Mouse (Mus musculus): ENCODE data around the gene Ppm1a. TPM values are rescaled to one million over a fixed set of nuclear protein-coding genes. Genes with fewer than 3 reads are reported as not detected.

Gene Ppm1a
- total RNA-seq, 1 experiment, result 121 TPM

DNA sequence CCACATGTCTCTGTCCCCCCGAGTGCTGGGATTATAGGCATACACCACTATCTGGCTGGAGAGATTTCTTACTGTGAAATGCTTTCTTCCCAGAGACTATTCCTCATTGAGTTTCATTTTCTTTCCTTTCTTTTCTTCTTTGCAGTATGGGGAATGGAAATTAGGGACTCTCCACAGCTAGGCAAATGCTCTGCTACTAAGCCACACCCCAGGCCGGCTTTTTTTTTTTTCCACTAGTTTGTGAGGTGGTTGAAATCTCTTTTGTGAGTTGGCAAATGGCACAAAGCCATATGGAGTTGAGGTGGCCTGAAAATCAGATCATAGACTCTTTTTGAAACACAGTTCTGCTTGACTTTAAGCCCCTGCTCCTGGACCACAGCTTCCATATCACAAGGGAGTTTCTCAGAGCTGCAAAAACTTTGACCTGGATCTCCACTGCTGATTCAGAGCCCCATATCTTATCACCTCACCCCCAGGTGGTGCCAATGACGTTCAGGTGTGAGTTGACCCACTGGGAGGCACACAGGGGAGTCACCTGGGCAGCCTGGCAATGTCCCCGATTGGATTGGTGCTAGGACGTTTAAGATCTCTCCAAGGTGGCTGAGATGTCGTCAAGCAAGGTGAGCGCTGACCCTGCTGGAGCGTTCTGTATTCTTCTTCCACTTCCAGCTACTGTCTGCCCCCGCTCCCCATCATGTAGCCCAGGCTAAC is 71.7 kb downstream of the Ppm1a start:
- in situ Hi-C loops (cut with MboI; ENCODE audit: low sequenced_read_pairs in 2 of 2, unreplicated experiment in 2 of 2), result loop anchor here in 1 of 2 experiments (25.0 kb wide), 1 partner anchor 133 kb away; no protein-coding TSS in a partner anchor
- Histone ChIP-seq H3K9me3 (ENCODE audit: control insufficient read depth, insufficient read depth, low read depth, low read length) (no peaks in the 10 kb centered on the region), H3K27ac (ENCODE audit: insufficient read depth, low read depth, low read length, poor library complexity, severe bottlenecking) (no peak overlapping the region), H3K36me3 (ENCODE audit: control insufficient read depth, insufficient read depth, low read length, poor library complexity, severe bottlenecking) (no peaks in the 10 kb centered on the region), H3K4me3 (ENCODE audit: insufficient read depth in 1 of 2, low read depth in 1 of 2, low read length in 2 of 2, poor library complexity in 1 of 2, severe bottlenecking in 1 of 2) (no peak overlapping the region), H3K9ac (ENCODE audit: insufficient read depth, low read depth, low read length, poor library complexity, severe bottlenecking) (no peak overlapping the region), H3K4me1 (ENCODE audit: control insufficient read depth in 2 of 2, insufficient read depth in 2 of 2, low read length in 2 of 2, poor library complexity in 1 of 2) (peaks cover 0 to 2% of the 10 kb centered on the region in 2 experiments; a peak in 1 of 4 replicates)
- no peak for DNase-seq (ENCODE audit: low read depth, low spot score)
- no peak for TF ChIP-seq ZC3H11A (IDR thresholded peaks at IDR 0.05; ENCODE audit: borderline replicate concordance, low read depth, low read length)
- no peak for TF ChIP-seq CHD2 (IDR thresholded peaks at IDR 0.05; ENCODE audit: low read depth, low read length)
- TF ChIP-seq ZNF384 (IDR thresholded peaks at IDR 0.05; ENCODE audit: low read depth, low read length), result no peak
- TF ChIP-seq MAFK (IDR thresholded peaks at IDR 0.05; ENCODE audit: insufficient read depth, low read depth, low read length), result no peak
- no peak for TF ChIP-seq HCFC1 (IDR thresholded peaks at IDR 0.05; ENCODE audit: borderline replicate concordance, insufficient read depth, low read length)

DNA sequence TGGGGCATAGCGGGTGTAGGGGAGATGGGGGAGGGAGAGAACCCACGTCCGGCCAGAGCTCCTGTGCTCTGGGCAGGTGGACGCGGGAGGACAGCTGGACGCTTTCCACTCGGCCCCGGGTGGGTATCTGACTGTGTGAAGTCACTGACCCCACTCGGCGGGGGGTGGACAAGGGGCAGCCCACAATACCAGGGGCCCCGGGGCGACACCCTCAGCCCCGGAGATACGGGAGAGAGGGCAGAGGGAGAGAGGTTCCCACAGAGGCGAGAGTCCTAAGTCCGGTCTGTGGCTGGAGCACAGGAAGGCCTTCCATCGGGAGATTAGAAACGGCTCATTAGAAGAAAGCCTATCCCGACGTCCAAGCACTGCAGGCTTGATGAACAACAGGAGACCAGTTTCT is 72.5 kb downstream of the Ppm1a start:
- Histone ChIP-seq H3K9me3 (ENCODE audit: control insufficient read depth, insufficient read depth, low read depth, low read length) (no peaks in the 10 kb centered on the region), H3K4me3 (ENCODE audit: insufficient read depth in 1 of 2, low read depth in 1 of 2, low read length in 2 of 2, poor library complexity in 1 of 2, severe bottlenecking in 1 of 2) (no peak overlapping the region), H3K36me3 (ENCODE audit: control insufficient read depth, insufficient read depth, low read length, poor library complexity, severe bottlenecking) (no peaks in the 10 kb centered on the region), H3K9ac (ENCODE audit: insufficient read depth, low read depth, low read length, poor library complexity, severe bottlenecking) (no peak overlapping the region), H3K4me1 (ENCODE audit: control insufficient read depth in 2 of 2, insufficient read depth in 2 of 2, low read length in 2 of 2, poor library complexity in 1 of 2) (peaks cover 0 to 2% of the 10 kb centered on the region in 2 experiments; a peak in 1 of 4 replicates), H3K27ac (ENCODE audit: insufficient read depth, low read depth, low read length, poor library complexity, severe bottlenecking) (no peak overlapping the region)
- TF ChIP-seq ZC3H11A (IDR thresholded peaks at IDR 0.05; ENCODE audit: borderline replicate concordance, low read depth, low read length) (no peak), HCFC1 (IDR thresholded peaks at IDR 0.05; ENCODE audit: borderline replicate concordance, insufficient read depth, low read length) (no peak)
- no peak for DNase-seq (ENCODE audit: low read depth, low spot score)
- in situ Hi-C loops (cut with MboI; ENCODE audit: low sequenced_read_pairs in 2 of 2, unreplicated experiment in 2 of 2), result loop anchor here in 1 of 2 experiments (25.0 kb wide), 1 partner anchor 133 kb away; no protein-coding TSS in a partner anchor

DNA sequence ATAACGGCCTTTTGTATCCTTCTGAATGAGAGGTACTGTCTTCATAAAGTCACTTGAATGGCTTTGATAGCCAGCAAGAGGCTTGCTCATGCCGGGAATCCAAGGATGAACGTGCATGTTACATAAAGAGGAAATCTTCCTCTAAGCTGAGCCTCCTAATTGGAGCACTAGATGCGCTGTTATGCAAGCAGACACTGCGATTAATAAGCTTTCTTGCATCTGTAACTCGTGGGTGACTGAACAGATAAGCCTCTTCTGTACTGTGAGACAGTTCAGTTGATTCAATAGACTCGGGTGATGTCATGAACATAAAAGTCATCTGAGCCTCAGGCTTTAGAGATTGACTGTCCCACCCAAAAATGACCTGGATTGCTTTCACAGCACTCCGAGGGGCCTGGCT is 73.1 kb downstream of the Ppm1a start:
- no peak for DNase-seq (ENCODE audit: low read depth, low spot score)
- Histone ChIP-seq H3K36me3 (ENCODE audit: control insufficient read depth, insufficient read depth, low read length, poor library complexity, severe bottlenecking) (no peaks in the 10 kb centered on the region), H3K9ac (ENCODE audit: insufficient read depth, low read depth, low read length, poor library complexity, severe bottlenecking) (no peak overlapping the region), H3K27ac (ENCODE audit: insufficient read depth, low read depth, low read length, poor library complexity, severe bottlenecking) (no peak overlapping the region), H3K9me3 (ENCODE audit: control insufficient read depth, insufficient read depth, low read depth, low read length) (no peaks in the 10 kb centered on the region), H3K4me3 (ENCODE audit: insufficient read depth in 1 of 2, low read depth in 1 of 2, low read length in 2 of 2, poor library complexity in 1 of 2, severe bottlenecking in 1 of 2) (no peak overlapping the region), H3K4me1 (ENCODE audit: control insufficient read depth in 2 of 2, insufficient read depth in 2 of 2, low read length in 2 of 2, poor library complexity in 1 of 2) (peaks cover 0 to 7% of the 10 kb centered on the region in 2 experiments; a peak in 1 of 4 replicates)
- in situ Hi-C loops (cut with MboI; ENCODE audit: low sequenced_read_pairs in 2 of 2, unreplicated experiment in 2 of 2), result loop anchor here in 1 of 2 experiments (25.0 kb wide), 1 partner anchor 132 kb away; no protein-coding TSS in a partner anchor
- TF ChIP-seq CHD2 (IDR thresholded peaks at IDR 0.05; ENCODE audit: low read depth, low read length) (no peak), HCFC1 (IDR thresholded peaks at IDR 0.05; ENCODE audit: borderline replicate concordance, insufficient read depth, low read length) (no peak), ZC3H11A (IDR thresholded peaks at IDR 0.05; ENCODE audit: borderline replicate concordance, low read depth, low read length) (no peak), ZNF384 (IDR thresholded peaks at IDR 0.05; ENCODE audit: low read depth, low read length) (no peak), MAFK (IDR thresholded peaks at IDR 0.05; ENCODE audit: insufficient read depth, low read depth, low read length) (no peak)

GRCm38 (mm10) chr12:72831711-72832432 is 74.6 kb downstream of the Ppm1a start:
- no peaks in the 10 kb centered on the region for H3K36me3 ChIP-seq (ENCODE audit: control insufficient read depth, insufficient read depth, low read length, poor library complexity, severe bottlenecking)
- no peaks in the 10 kb centered on the region for H3K9me3 ChIP-seq (ENCODE audit: control insufficient read depth, insufficient read depth, low read depth, low read length)
- no peak overlapping the region for H3K27ac ChIP-seq (ENCODE audit: insufficient read depth, low read depth, low read length, poor library complexity, severe bottlenecking)
- peaks cover 0 to 8% of the 10 kb centered on the region in 2 experiments; a peak in 1 of 4 replicates for H3K4me1 ChIP-seq (ENCODE audit: control insufficient read depth in 2 of 2, insufficient read depth in 2 of 2, low read length in 2 of 2, poor library complexity in 1 of 2)
- peak overlapping the region; percentile 44 to 50 for H3K4me3 ChIP-seq (ENCODE audit: insufficient read depth in 1 of 2, low read depth in 1 of 2, low read length in 2 of 2, poor library complexity in 1 of 2, severe bottlenecking in 1 of 2)
- no peak for DNase-seq (ENCODE audit: low read depth, low spot score)
- no peak for TF ChIP-seq ZNF384 (IDR thresholded peaks at IDR 0.05; ENCODE audit: low read depth, low read length)
- no peak for TF ChIP-seq CHD2 (IDR thresholded peaks at IDR 0.05; ENCODE audit: low read depth, low read length)
- TF ChIP-seq HCFC1 (IDR thresholded peaks at IDR 0.05; ENCODE audit: borderline replicate concordance, insufficient read depth, low read length), result no peak
- no peak for TF ChIP-seq MAFK (IDR thresholded peaks at IDR 0.05; ENCODE audit: insufficient read depth, low read depth, low read length)
- TF ChIP-seq ZC3H11A (IDR thresholded peaks at IDR 0.05; ENCODE audit: borderline replicate concordance, low read depth, low read length), result no peak
- in situ Hi-C loops (cut with MboI; ENCODE audit: low sequenced_read_pairs in 2 of 2, unreplicated experiment in 2 of 2), result loop anchor here in 1 of 2 experiments (25.0 kb wide), 1 partner anchor 130 kb away; no protein-coding TSS in a partner anchor
- peak overlapping the region; percentile 41; the same call in 1 of the 2 replicates for H3K9ac ChIP-seq (ENCODE audit: insufficient read depth, low read depth, low read length, poor library complexity, severe bottlenecking)

All from ES-E14 (cell line).